Mouse (Mus musculus): Measurements from ENCODE around the gene 2010109A12Rik.

2010109A12Rik gene

DNA sequence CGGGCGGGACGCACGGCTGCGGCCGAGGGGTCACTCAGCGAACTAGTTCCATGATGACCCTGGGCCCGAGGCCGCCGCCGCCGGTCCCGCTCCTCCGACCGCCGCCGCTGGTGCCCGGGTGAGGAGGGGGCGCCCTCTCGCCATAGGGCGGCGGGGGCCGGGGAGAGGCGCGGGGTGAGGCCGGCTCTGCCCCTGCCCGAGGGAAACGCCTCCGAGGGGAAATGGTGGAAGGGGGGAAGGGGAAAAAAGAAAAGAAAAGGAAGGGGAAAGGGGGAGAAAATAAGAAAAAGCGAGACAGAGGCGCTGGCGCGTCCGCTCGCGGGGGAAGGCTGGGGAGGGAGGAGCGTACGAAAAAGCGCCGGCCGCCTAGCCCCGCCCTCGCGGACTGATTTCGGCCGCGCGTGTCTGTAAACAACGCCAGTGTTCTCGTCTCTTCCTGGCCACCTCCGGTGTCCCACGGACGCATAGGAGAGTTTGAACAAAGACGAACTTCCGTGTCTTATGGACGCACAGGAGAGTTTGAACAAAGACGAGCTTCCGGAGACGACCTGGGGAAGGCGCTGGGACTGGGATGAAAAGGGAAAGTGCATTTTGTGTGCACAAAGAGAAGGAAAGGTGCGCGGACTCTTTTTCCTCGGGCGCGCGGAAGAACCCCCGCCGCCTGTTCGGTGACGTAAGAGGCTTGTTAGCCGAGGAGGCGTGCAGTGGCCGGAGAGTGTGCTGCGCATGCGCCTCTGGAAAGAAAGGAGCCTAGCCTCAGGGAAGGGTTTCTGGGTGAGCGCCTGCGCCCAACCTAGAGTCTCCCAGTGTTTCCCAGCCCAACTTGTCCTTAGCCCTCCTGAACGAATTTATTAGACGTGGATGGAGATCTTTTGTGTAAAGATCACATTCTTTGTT is at the start of gene 2010109A12Rik, which contains the start of gene Ccni:
Gene 2010109A12Rik (plus strand): TSS at position 410 of the 897 bp plus-strand sequence.
Gene Ccni (minus strand): TSS at position 387 of the 897 bp plus-strand sequence.
- peak; percentile 80 for DNase-seq (ENCODE audit: low spot score)

DNA sequence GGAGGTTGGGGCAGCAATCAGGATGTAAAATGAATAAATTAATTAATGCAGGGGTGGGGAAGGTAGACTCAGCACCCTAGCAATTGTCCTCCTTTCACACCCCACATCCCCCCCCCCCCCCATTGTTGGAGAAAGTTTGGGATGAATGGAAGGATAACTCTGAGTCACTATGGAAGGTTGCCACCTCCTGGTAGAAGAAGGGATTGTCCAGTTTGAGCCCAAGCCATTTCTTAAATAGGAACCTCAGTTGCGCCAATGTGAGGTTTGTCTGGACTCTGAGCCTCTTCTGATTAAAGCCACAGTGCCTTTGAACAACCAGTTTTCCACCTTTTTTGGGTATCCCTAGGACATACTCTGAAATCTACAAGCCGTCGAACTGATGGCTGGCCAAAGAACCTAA is 42.8 kb upstream of the 2010109A12Rik start:
- no peak for DNase-seq (ENCODE audit: low spot score)

DNA sequence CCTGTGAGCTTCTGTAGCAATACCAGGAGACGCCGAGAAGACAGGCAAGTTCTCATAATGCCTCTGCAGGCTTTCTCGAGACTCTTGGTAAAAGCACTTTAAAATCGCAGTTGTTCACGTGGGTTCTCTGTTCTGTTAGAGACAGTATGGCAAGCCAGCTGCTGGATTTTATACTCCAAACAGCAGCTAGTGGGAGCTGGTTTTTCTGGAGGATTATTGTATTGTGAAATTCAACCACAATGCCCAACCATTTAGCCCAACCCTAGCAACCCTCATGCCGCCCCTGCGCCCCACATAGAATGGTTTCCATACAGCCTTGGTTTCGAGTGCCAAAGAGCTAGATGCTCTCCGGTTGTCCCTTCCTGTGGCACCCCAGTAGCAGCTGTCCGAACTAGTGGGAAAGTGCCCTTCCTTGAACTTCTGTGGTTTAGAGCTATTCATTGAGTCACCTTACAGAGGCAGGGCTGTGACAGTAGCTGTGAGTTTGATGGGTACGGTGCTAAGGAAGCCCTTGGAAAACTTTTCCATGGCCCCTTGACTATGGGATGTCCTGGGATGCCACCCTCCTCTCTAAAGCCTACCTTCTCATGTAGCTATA is 38.3 kb upstream of the 2010109A12Rik start:
- DNase-seq (ENCODE audit: low spot score), result no peak

DNA sequence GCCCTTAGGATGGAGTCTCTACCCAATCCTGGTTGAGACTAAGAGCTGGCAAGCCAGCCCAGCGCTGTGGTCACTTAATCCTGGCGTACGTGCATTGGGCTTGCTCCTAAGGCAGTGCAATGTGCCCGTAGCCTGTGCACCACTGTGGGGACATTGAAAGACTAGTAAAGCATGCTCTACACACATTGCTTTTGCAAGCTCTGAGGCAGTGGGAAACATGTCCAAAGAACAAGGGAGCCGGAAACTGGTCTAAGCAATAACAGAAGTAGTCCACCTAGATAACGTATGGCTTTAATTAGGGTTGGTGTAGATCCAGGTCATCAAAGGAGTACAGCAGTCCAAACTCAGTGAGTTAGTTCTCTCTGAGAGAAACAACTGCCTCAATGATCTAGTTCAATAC is 37.7 kb upstream of the 2010109A12Rik start:
- no peak for DNase-seq (ENCODE audit: low spot score)

DNA sequence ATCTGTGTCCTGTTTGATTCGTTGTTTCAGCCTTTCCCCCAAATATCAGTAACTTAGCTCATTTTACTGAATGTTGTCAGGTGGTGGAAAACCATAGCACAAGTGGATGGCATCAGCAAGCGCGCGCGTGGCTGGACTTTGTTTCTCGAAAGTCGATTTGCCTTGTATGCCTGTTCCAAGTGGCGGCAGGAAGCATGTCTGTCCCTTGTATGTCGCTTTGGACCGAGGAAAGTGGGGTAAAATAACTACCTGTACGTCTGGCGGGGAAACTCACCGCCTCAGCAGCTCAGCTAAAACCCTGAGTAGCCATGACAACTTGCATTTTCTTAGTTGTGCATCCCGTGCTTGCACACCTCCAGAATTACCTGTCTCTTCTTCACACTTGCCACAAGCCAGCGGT is 34.9 kb upstream of the 2010109A12Rik start:
- DNase-seq (ENCODE audit: low spot score), result no peak

DNA sequence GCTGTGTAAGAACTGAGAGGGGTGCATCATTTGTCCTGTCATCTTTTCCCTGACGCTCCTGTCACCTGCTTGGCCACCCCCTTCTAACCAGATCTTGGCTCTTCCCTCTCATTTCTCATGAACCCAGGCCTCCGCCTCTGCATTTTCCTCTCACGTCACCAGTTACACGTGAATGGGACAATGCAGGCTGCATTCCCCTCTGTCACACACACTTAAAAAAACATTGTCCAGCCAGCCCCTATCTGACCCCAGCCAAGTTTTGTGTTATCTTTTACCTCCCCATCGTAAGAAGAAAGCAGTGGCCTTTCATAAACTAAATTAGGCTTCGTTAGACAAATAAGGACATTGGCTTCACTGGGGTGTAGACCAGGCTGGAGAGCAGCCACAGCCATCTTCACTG is 33.8 kb upstream of the 2010109A12Rik start:
- DNase-seq (ENCODE audit: low spot score), result no peak

GRCm38 (mm10) chr5:93174675-93175074 is 31.6 kb upstream of the 2010109A12Rik start:
- DNase-seq (ENCODE audit: low spot score), result no peak

GRCm38 (mm10) chr5:93178616-93179015 is 27.7 kb upstream of the 2010109A12Rik start:
- no peak for DNase-seq (ENCODE audit: low spot score)

DNA sequence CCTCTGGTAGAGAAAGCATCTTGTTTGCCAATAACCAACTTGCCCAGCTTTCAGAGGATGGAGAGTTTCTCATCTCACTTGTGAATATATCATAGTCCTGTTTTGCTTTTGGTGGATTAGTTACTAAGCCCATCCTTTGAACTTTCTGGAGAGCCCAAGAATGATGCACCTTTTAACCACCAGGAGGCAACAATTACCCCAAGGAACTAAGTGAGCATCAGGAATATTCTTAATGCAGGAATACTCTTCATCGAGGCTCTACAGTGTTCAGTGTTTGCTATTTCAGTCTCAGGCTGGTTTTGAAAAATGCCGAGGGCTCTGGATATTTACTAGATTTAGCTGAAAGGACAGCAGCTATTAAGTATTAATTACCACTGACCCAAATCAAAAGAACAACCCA is 26.1 kb upstream of the 2010109A12Rik start:
- DNase-seq (ENCODE audit: low spot score), result no peak

GRCm38 (mm10) chr5:93183311-93183710 is 23.0 kb upstream of the 2010109A12Rik start:
- DNase-seq (ENCODE audit: low spot score), result no peak

DNA sequence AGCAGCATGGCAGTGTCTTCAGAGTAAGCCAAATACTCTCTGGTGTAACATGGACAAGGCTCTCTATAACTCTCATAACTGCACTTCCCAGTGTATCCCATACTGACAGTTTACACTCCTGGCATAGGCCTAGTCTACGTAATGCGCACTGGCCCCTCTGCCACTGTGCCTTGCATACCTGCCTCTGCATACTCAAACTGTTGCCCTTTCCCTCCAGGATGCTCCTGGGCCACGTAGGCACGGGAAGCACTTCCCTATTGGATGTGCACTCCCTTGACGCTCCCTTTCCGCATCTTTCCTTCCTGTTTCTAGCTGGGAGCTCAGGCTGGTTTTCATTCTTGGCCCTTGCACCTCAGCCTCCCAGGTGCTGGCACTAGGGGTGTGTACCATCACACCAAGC is 21.8 kb upstream of the 2010109A12Rik start:
- no peak for DNase-seq (ENCODE audit: low spot score)

GRCm38 (mm10) chr5:93189607-93190006 is 16.7 kb upstream of the 2010109A12Rik start:
- DNase-seq (ENCODE audit: low spot score), result no peak

- no peak for DNase-seq (ENCODE audit: low spot score)
Measured at GRCm38 (mm10) chr5:93190428-93190827, 15.9 kb upstream of the 2010109A12Rik start.

DNA sequence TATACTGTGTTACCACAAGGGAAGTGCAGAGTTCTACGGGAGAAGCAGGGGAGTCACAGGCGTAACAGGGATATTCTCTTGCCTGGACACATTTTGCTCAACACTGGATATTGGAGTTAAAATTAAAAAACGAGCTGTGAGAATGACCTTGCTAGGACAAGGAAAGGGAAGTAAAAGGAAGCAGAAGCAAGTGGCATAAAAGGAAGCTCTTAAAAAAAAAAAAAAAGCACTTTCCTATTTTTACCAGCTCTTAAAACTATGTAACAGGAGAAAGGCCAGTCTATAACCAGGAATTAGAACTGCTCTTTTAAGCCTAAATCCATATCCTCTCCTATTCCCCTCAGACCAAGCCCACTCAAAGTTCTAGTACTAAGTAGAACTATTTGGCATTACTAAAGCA is 8.1 kb upstream of the 2010109A12Rik start:
- no peak for DNase-seq (ENCODE audit: low spot score)

DNA sequence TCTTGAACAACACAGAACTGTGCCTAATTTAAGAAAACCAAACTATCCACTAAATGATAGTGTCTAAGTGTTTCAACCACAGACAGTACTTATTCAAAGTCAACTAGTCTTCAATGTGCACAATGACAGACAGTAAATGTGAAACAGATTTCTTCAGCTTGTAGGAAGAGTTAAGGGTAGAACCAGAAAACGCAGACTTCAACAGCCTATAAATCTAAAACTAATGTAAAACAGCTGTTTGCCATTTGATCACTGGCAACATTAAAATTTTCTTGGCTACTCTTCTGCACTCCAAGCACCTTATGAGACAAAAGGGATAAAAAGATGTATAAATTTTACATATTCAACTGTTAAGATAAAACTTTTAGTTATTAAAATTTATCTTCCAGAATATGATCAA is 5.1 kb upstream of the 2010109A12Rik start:
- DNase-seq (ENCODE audit: low spot score), result no peak

- DNase-seq (ENCODE audit: low spot score), result peak; percentile 12
Measured at GRCm38 (mm10) chr5:93205371-93206108, 778 bp upstream of the 2010109A12Rik start.

DNA sequence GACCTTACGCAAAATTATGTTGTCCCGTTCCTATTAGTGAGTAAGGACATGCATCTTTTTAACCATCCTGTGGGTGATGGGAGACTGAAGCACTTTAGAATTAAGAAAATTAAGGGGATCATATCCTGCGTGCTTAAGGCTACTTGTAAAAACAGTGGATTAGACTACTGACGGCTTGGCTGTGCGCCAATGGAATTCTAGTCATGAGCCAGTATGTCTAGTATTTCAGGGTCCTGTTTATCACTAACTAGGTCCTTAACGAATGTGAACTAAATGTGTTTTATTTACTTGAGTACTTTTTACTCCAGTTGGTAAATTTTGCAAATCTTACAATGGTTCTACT is 659 bp downstream of the 2010109A12Rik start:
- no peak for DNase-seq (ENCODE audit: low spot score)

DNA sequence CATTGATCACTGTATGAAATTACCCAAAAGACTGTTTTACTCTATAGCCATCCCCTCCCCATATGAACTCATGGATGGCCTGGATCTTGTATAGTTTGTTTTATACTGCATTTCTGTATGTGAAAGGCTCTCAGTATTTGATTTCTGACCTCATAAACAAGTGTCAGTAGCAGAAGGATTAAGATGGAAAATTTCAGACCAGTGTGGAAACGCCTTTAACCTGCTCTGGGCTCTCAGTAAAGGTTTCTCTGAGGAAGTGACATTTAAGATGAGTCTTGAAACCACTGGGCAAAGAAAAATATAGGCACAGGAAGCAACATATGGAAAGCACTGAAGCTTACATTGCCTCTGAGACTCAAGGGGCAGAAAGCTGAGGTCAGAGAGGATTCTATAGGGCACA is 1.2 kb downstream of the 2010109A12Rik start:
- no peak for DNase-seq (ENCODE audit: low spot score)

DNA sequence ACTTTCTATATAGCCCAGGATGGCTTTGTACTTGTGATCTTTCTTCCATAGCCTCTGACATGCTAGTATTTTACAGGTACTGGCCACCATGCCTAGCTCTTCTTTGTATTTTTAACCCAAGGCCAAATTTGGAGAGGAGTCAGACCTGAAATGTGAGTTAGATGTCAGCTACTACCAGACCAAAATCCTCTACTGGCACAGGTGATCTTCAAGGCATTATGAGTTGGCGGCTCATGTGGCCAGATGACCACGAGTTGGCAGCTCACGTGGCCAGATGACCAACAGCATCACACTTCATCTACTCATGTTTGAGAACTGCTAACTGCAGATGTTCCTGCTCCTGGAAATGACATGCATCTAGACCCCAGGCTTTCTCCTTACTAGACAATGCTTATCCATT is 12.1 kb downstream of the 2010109A12Rik start:
- no peak for DNase-seq (ENCODE audit: low spot score)

GRCm38 (mm10) chr5:93221661-93222060 is 15.3 kb downstream of the 2010109A12Rik start:
- no peak for DNase-seq (ENCODE audit: low spot score)

DNA sequence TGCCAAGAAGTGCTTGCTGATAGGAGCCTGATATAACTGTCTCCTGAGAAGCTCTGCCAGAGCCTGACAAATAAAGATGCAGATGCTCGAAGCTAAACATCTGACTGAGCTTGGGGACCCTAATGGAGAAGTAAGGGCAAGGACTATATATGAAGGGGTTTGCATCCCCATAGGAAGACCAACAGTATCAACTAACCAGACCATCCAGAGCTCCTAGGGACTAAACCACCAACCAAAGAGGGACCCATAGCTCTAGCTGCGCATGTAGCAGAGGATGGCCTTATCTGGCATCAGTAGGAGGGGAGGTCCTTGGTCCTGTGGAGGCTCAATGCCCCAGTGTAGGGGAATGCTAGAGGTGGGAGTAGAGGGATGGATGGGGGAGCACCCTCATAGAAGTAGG is 18.2 kb downstream of the 2010109A12Rik start:
- DNase-seq (ENCODE audit: low spot score), result no peak

DNA sequence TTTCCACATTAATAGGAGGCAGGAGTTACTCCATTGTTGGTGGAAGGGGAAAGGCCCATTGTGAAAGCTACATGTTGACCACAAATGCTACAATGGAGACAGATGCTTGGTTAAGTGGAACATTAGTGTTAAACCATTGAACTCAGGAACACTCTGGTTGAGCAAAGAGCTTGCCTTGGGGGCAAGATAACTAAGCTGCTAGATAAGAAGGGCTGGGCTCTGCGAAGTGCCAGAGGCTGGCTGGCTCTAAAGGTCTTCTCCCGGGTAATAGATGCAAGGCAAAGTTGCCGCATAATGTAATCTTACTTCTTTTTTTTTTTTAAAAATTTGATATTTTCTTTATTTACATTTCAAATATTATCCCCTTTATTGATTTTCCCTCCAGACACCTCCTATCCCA is 20.8 kb downstream of the 2010109A12Rik start:
- no peak for DNase-seq (ENCODE audit: low spot score)

GRCm38 (mm10) chr5:93229527-93229926 is 23.2 kb downstream of the 2010109A12Rik start:
- DNase-seq (ENCODE audit: low spot score), result no peak

Measured in urinary bladder, postnatal 10 days (tissue).